Mouse (Mus musculus): Measurements from ENCODE around the gene Olfr466. TPM values are rescaled to one million over a fixed set of nuclear protein-coding genes. Genes with fewer than 3 reads are reported as not detected.

Gene Olfr466
- polyA plus RNA-seq, 1 experiment from 2014 or later = not detected

DNA sequence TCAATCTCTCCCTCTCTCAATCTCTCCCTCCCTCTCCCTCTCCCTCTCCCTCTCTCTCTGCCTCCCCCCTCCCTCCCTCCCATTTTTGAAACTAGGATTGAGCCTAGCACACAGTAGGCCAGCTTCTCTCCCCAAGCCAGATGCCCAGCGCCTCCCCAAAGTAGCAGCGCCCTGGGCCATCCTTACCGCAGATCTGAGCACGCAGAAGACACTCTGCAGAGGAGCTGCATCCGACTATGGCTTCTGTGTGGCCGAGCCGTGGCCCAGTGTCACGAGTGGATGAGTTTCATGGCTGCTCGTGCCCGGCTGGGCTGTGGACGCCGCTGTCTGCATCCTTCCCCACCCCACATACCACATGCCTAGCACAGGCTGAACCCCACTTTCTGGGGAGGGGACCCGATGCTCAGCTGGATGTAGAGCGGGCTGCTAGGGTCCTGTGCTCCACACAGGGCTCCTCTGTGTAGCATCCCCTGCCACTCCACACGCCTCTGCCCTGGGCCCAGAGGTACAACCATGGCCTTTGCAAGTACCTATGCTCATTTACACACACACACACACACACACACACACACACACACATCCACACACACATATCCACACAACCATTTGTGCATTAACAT, 26.5 kb downstream of the Olfr466 start:
- Histone ChIP-seq H3K9ac (no peak overlapping the region), H3K4me3 (no peak overlapping the region), H3K4me2 (no peak overlapping the region), H3K9me3 (0 out of 2 replicates have a peak, but pooled peaks cover 6% of the 10 kb centered on the region), H3K36me3 (no peaks in the 10 kb centered on the region), H3K27ac (no peak overlapping the region), H3K4me1 (replicated peaks) (no peaks in the 10 kb centered on the region), H3K27me3 (no peaks in the 10 kb centered on the region)
- ATAC-seq (ENCODE audit: low FRiP score) = peak; percentile 69
- WGBS = 62% methylated on average over 15 of the region's 15 CpGs

DNA sequence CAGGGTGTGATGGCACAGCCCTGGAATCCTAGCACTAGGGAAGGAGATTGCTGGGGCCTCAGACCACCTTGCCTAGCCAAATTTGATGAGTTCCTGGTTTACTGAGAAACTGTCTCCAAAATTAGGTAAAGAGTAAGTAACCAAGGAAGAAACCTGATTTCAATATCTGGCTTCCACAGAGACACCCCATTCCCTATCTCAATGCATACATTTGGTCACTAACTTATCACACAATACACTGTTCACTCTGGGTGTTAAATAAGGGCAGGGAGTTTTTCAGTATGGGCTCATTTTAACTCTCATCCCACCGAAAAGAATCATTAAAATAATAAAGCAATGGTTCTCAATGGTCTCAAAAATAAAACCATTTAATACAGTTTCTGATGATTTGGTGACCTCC, 50.6 kb downstream of the Olfr466 start:
- no peaks in the 10 kb centered on the region for H3K27me3 ChIP-seq
- H3K9ac ChIP-seq = no peak overlapping the region
- ATAC-seq (ENCODE audit: low FRiP score) = no peak
- H3K4me3 ChIP-seq = no peak overlapping the region
- H3K27ac ChIP-seq = no peak overlapping the region
- H3K4me1 ChIP-seq (replicated peaks) = no peaks in the 10 kb centered on the region
- no peak overlapping the region for H3K4me2 ChIP-seq
- no peaks in the 10 kb centered on the region for H3K36me3 ChIP-seq
- 84% methylated on average over 1 of the region's 1 CpGs for WGBS
- peaks cover 13% of the 10 kb centered on the region; the same call in 1 of the 2 replicates for H3K9me3 ChIP-seq

Other genes starting within 250 kb of the Olfr466 start
- gene Cntnap3, start 246.3 kb upstream of the Olfr466 start, polyA plus RNA-seq (2015; fragmentation: Nextera tagmentation; extraction: Ambion mirVana) = 0.14 and 0.26 TPM in 2 replicates
- gene Spata31, start 232.8 kb upstream of the Olfr466 start, polyA plus RNA-seq (2015; fragmentation: Nextera tagmentation; extraction: Ambion mirVana) = not detected in 2 replicates
- not detected in 2 replicates for gene Spata31d1c, start 117.2 kb upstream of the Olfr466 start, polyA plus RNA-seq (2015; fragmentation: Nextera tagmentation; extraction: Ambion mirVana)
- gene Prss47, start 97.5 kb upstream of the Olfr466 start, polyA plus RNA-seq (2015; fragmentation: Nextera tagmentation; extraction: Ambion mirVana) = not detected in 2 replicates
- gene Mfsd14b, start 37.3 kb upstream of the Olfr466 start, polyA plus RNA-seq (2015; fragmentation: Nextera tagmentation; extraction: Ambion mirVana) = 30.5 and 30.6 TPM in 2 replicates
- not detected in 2 replicates for gene Olfr465-ps1, start 12.2 kb upstream of the Olfr466 start, polyA plus RNA-seq (2015; fragmentation: Nextera tagmentation; extraction: Ambion mirVana)
- 0.22 TPM in 1 of 2 replicates, not detected in the other for gene Nlrp4f, start 55.7 kb downstream of the Olfr466 start, polyA plus RNA-seq (2015; fragmentation: Nextera tagmentation; extraction: Ambion mirVana)
- 0.14 and 0.16 TPM in 2 replicates for gene Gm10775, start 109.3 kb downstream of the Olfr466 start, polyA plus RNA-seq (2015; fragmentation: Nextera tagmentation; extraction: Ambion mirVana)
- 18.1 and 22.4 TPM in 2 replicates for gene Zfp369, start 128.6 kb downstream of the Olfr466 start, polyA plus RNA-seq (2015; fragmentation: Nextera tagmentation; extraction: Ambion mirVana)

Measured in hindbrain, embryonic 13.5 days (tissue).